Mouse (Mus musculus): ENCODE data around the gene Ank3. TPM values are rescaled to one million over a fixed set of nuclear protein-coding genes. Genes with fewer than 3 reads are reported as not detected.

Gene Ank3
- polyA plus RNA-seq, 1 experiment from 2014 or later = 8.3 TPM

- H3K4me1 ChIP-seq (replicated peaks) = no peaks in the 10 kb centered on the region
- H3K4me3 ChIP-seq (replicated peaks) = no peak overlapping the region
- H3K36me3 ChIP-seq (replicated peaks) = no peaks in the 10 kb centered on the region
- 69% methylated on average over 4 of the region's 4 CpGs for WGBS (ENCODE audit: insufficient replicate concordance)
- H3K9ac ChIP-seq = no peak overlapping the region
- H3K9me3 ChIP-seq (replicated peaks) = no peaks in the 10 kb centered on the region
- no peak overlapping the region for H3K27ac ChIP-seq (replicated peaks)
- H3K4me2 ChIP-seq = no peak overlapping the region
- ATAC-seq (ENCODE audit: insufficient read depth) = no peak
- no peaks in the 10 kb centered on the region for H3K27me3 ChIP-seq
Observed at GRCm38 (mm10) chr10:69521977-69522376, 123.4 kb downstream of the Ank3 start.

- Histone ChIP-seq H3K4me1 (replicated peaks) (no peaks in the 10 kb centered on the region), H3K4me3 (replicated peaks) (no peak overlapping the region), H3K27me3 (no peaks in the 10 kb centered on the region), H3K4me2 (no peak overlapping the region), H3K36me3 (replicated peaks) (no peaks in the 10 kb centered on the region), H3K27ac (replicated peaks) (no peak overlapping the region), H3K9ac (no peak overlapping the region), H3K9me3 (replicated peaks) (no peaks in the 10 kb centered on the region)
- no peak for ATAC-seq (ENCODE audit: insufficient read depth)
- WGBS (ENCODE audit: insufficient replicate concordance) = 54% methylated on average over 3 of the region's 3 CpGs
Observed at GRCm38 (mm10) chr10:69523202-69523601, 124.6 kb downstream of the Ank3 start.

- 70% methylated on average over 10 of the region's 10 CpGs for WGBS (ENCODE audit: insufficient replicate concordance)
Observed at GRCm38 (mm10) chr10:69527318-69527717, 128.7 kb downstream of the Ank3 start.

GRCm38 (mm10) chr10:69528746-69529145 is 130.2 kb downstream of the Ank3 start:
- 57% methylated on average over 4 of the region's 4 CpGs for WGBS (ENCODE audit: insufficient replicate concordance)
- no peak overlapping the region for H3K9ac ChIP-seq
- no peak overlapping the region for H3K27ac ChIP-seq (replicated peaks)
- no peaks in the 10 kb centered on the region for H3K4me1 ChIP-seq (replicated peaks)
- no peak overlapping the region for H3K4me2 ChIP-seq
- H3K4me3 ChIP-seq (replicated peaks) = no peak overlapping the region
- no peaks in the 10 kb centered on the region for H3K27me3 ChIP-seq
- H3K9me3 ChIP-seq (replicated peaks) = no peaks in the 10 kb centered on the region
- no peak for ATAC-seq (ENCODE audit: insufficient read depth)
- no peaks in the 10 kb centered on the region for H3K36me3 ChIP-seq (replicated peaks)

More at GRCm38 (mm10) chr10:69527318-69527717, 128.7 kb downstream of the Ank3 start:
- H3K27ac ChIP-seq (replicated peaks) = no peak overlapping the region
- no peak overlapping the region for H3K9ac ChIP-seq
- no peaks in the 10 kb centered on the region for H3K4me1 ChIP-seq (replicated peaks)
- no peaks in the 10 kb centered on the region for H3K36me3 ChIP-seq (replicated peaks)
- ATAC-seq (ENCODE audit: insufficient read depth) = no peak
- no peak overlapping the region for H3K4me2 ChIP-seq
- H3K27me3 ChIP-seq = no peaks in the 10 kb centered on the region
- H3K4me3 ChIP-seq (replicated peaks) = no peak overlapping the region
- H3K9me3 ChIP-seq (replicated peaks) = no peaks in the 10 kb centered on the region

GRCm38 (mm10) chr10:69530326-69530725 is 131.8 kb downstream of the Ank3 start:
- Histone ChIP-seq H3K4me2 (no peak overlapping the region), H3K4me1 (replicated peaks) (no peaks in the 10 kb centered on the region), H3K4me3 (replicated peaks) (no peak overlapping the region), H3K9me3 (replicated peaks) (no peaks in the 10 kb centered on the region), H3K27ac (replicated peaks) (no peak overlapping the region), H3K27me3 (no peaks in the 10 kb centered on the region), H3K9ac (no peak overlapping the region), H3K36me3 (replicated peaks) (no peaks in the 10 kb centered on the region)
- 65% methylated on average over 6 of the region's 6 CpGs for WGBS (ENCODE audit: insufficient replicate concordance)
- ATAC-seq (ENCODE audit: insufficient read depth) = no peak

GRCm38 (mm10) chr10:69531569-69531968 is 133.0 kb downstream of the Ank3 start:
- H3K36me3 ChIP-seq (replicated peaks) = no peaks in the 10 kb centered on the region
- no peak overlapping the region for H3K4me3 ChIP-seq (replicated peaks)
- no peak overlapping the region for H3K9ac ChIP-seq
- no peaks in the 10 kb centered on the region for H3K9me3 ChIP-seq (replicated peaks)
- H3K27me3 ChIP-seq = no peaks in the 10 kb centered on the region
- WGBS (ENCODE audit: insufficient replicate concordance) = 58% methylated on average over 5 of the region's 5 CpGs
- no peak overlapping the region for H3K27ac ChIP-seq (replicated peaks)
- H3K4me2 ChIP-seq = no peak overlapping the region
- H3K4me1 ChIP-seq (replicated peaks) = no peaks in the 10 kb centered on the region
- no peak for ATAC-seq (ENCODE audit: insufficient read depth)

- Histone ChIP-seq H3K36me3 (replicated peaks) (no peaks in the 10 kb centered on the region), H3K27me3 (no peaks in the 10 kb centered on the region), H3K9me3 (replicated peaks) (no peaks in the 10 kb centered on the region), H3K4me2 (no peak overlapping the region), H3K4me3 (replicated peaks) (no peak overlapping the region), H3K9ac (no peak overlapping the region), H3K4me1 (replicated peaks) (no peaks in the 10 kb centered on the region), H3K27ac (replicated peaks) (no peak overlapping the region)
- WGBS (ENCODE audit: insufficient replicate concordance) = 64% methylated on average over 10 of the region's 10 CpGs
- no peak for ATAC-seq (ENCODE audit: insufficient read depth)
Observed at GRCm38 (mm10) chr10:69532169-69532730, 133.7 kb downstream of the Ank3 start.

- peak overlapping the region; percentile 26 for H3K4me3 ChIP-seq (replicated peaks)
- no peaks in the 10 kb centered on the region for H3K9me3 ChIP-seq (replicated peaks)
- H3K9ac ChIP-seq = no peak overlapping the region
- no peak overlapping the region for H3K27ac ChIP-seq (replicated peaks)
- WGBS (ENCODE audit: insufficient replicate concordance) = 10% methylated on average over 22 of the region's 22 CpGs
- no peaks in the 10 kb centered on the region for H3K27me3 ChIP-seq
- H3K4me1 ChIP-seq (replicated peaks) = no peaks in the 10 kb centered on the region
- no peaks in the 10 kb centered on the region for H3K36me3 ChIP-seq (replicated peaks)
- H3K4me2 ChIP-seq = peak overlapping the region; percentile 33
- no peak; the same call in 1 of the 2 replicates for ATAC-seq (ENCODE audit: insufficient read depth)
Observed at GRCm38 (mm10) chr10:69533505-69534388, 135.2 kb downstream of the Ank3 start.

- Histone ChIP-seq H3K4me1 (replicated peaks) (no peaks in the 10 kb centered on the region), H3K9me3 (replicated peaks) (no peaks in the 10 kb centered on the region), H3K4me2 (peak overlapping the region; percentile 33), H3K4me3 (replicated peaks) (peak overlapping the region; percentile 26; the same call in 1 of the 2 replicates), H3K27me3 (no peaks in the 10 kb centered on the region), H3K36me3 (replicated peaks) (no peaks in the 10 kb centered on the region), H3K27ac (replicated peaks) (no peak overlapping the region), H3K9ac (no peak overlapping the region)
- WGBS (ENCODE audit: insufficient replicate concordance) = 63% methylated on average over 9 of the region's 9 CpGs
- ATAC-seq (ENCODE audit: insufficient read depth) = no peak
Observed at GRCm38 (mm10) chr10:69534716-69535115, 136.1 kb downstream of the Ank3 start.

- Histone ChIP-seq H3K27ac (replicated peaks) (no peak overlapping the region), H3K9me3 (replicated peaks) (no peaks in the 10 kb centered on the region), H3K4me3 (replicated peaks) (0 out of 2 replicates have a peak overlapping the region, but pooled peaks have one; percentile 26), H3K4me1 (replicated peaks) (no peaks in the 10 kb centered on the region), H3K27me3 (no peaks in the 10 kb centered on the region), H3K9ac (no peak overlapping the region), H3K4me2 (peak overlapping the region; percentile 33; the same call in 1 of the 2 replicates), H3K36me3 (replicated peaks) (no peaks in the 10 kb centered on the region)
- no peak for ATAC-seq (ENCODE audit: insufficient read depth)
- WGBS (ENCODE audit: insufficient replicate concordance) = 57% methylated on average over 15 of the region's 15 CpGs
Observed at GRCm38 (mm10) chr10:69535123-69535930, 136.8 kb downstream of the Ank3 start.

GRCm38 (mm10) chr10:69535931-69536200 is 137.3 kb downstream of the Ank3 start:
- no peaks in the 10 kb centered on the region for H3K4me1 ChIP-seq (replicated peaks)
- ATAC-seq (ENCODE audit: insufficient read depth) = no peak
- no peak overlapping the region for H3K27ac ChIP-seq (replicated peaks)
- no peaks in the 10 kb centered on the region for H3K9me3 ChIP-seq (replicated peaks)
- H3K36me3 ChIP-seq (replicated peaks) = no peaks in the 10 kb centered on the region
- WGBS (ENCODE audit: insufficient replicate concordance) = 70% methylated on average over 4 of the region's 4 CpGs
- no peak overlapping the region for H3K4me2 ChIP-seq
- H3K4me3 ChIP-seq (replicated peaks) = no peak overlapping the region
- no peaks in the 10 kb centered on the region for H3K27me3 ChIP-seq
- no peak overlapping the region for H3K9ac ChIP-seq
